Mouse (Mus musculus): Measurements from ENCODE around the gene Kdm4a. TPM values are rescaled to one million over a fixed set of nuclear protein-coding genes. Genes with fewer than 3 reads are reported as not detected.

Gene Kdm4a
- total and polyA plus RNA-seq, 3 experiments, result 18.7 to 26.3 (median 23.5) TPM

DNA sequence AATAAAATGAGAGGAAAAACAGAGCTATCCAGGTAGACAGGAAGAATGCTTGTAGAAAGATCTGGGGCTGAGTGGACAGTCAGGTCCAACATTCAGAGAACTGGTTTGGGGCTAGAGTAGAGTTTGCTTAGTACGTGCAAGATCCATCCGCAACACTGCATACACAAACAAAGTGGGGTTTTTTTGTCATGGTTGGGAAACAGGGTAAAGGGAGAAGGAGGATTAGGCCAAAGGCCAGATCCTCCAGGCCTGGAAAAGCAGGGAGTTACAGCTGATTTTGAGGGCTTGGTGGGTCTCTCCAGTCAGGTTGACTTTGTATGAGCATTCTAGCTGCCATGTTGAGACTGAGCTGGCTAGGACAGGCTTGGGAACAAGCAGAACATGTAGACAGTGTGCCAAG, 26.1 kb upstream of the Kdm4a start:
- intact Hi-C loops (cut with DNase I), result no loop called here
- no peak overlapping the region for H3K4me3 ChIP-seq
- no peaks in the 10 kb centered on the region for H3K79me2 ChIP-seq (replicated peaks; ENCODE audit: control insufficient read depth, insufficient read depth, low read length)
- no peak overlapping the region for H3K27ac ChIP-seq
- no peak overlapping the region for H3K9ac ChIP-seq (ENCODE audit: low read depth, low read length)
- DNase-seq, result no peak
- no peaks in the 10 kb centered on the region for H3K4me1 ChIP-seq (ENCODE audit: control insufficient read depth, insufficient read depth, low read length)
- TF ChIP-seq EP300 (IDR thresholded peaks at IDR 0.05; ENCODE audit: insufficient read depth, low read depth, low read length) (no peak), POLR2A (IDR thresholded peaks at IDR 0.05; ENCODE audit: insufficient read depth, low read depth, low read length) (no peak), CTCF (IDR thresholded peaks at IDR 0.05) (no peak)
- WGBS, result 95% methylated on average over 2 of the region's 2 CpGs
- H3K27me3 ChIP-seq (ENCODE audit: control insufficient read depth, insufficient read depth, low read length), result no peaks in the 10 kb centered on the region
- H3K36me3 ChIP-seq (ENCODE audit: control insufficient read depth, insufficient read depth, low read length), result no peaks in the 10 kb centered on the region

GRCm38 (mm10) chr4:118199093-118199492, 19.2 kb upstream of the Kdm4a start:
- H3K36me3 ChIP-seq (ENCODE audit: control insufficient read depth, insufficient read depth, low read length), result no peaks in the 10 kb centered on the region
- no peak overlapping the region for H3K27ac ChIP-seq
- WGBS, result 84% methylated on average over 2 of the region's 2 CpGs
- no peaks in the 10 kb centered on the region for H3K79me2 ChIP-seq (replicated peaks; ENCODE audit: control insufficient read depth, insufficient read depth, low read length)
- no peaks in the 10 kb centered on the region for H3K4me1 ChIP-seq (ENCODE audit: control insufficient read depth, insufficient read depth, low read length)
- no peak for TF ChIP-seq POLR2A (IDR thresholded peaks at IDR 0.05; ENCODE audit: insufficient read depth, low read depth, low read length)
- TF ChIP-seq EP300 (IDR thresholded peaks at IDR 0.05; ENCODE audit: insufficient read depth, low read depth, low read length), result no peak
- TF ChIP-seq CTCF (IDR thresholded peaks at IDR 0.05), result no peak
- no peak overlapping the region for H3K4me3 ChIP-seq
- DNase-seq, result no peak
- intact Hi-C loops (cut with DNase I), result no loop called here
- no peak overlapping the region for H3K9ac ChIP-seq (ENCODE audit: low read depth, low read length)
- no peaks in the 10 kb centered on the region for H3K27me3 ChIP-seq (ENCODE audit: control insufficient read depth, insufficient read depth, low read length)

GRCm38 (mm10) chr4:118198606-118199005, 18.8 kb upstream of the Kdm4a start:
- 77% methylated on average over 3 of the region's 3 CpGs for WGBS
- no peak for DNase-seq
- no peak overlapping the region for H3K27ac ChIP-seq
- no peaks in the 10 kb centered on the region for H3K4me1 ChIP-seq (ENCODE audit: control insufficient read depth, insufficient read depth, low read length)
- no peaks in the 10 kb centered on the region for H3K79me2 ChIP-seq (replicated peaks; ENCODE audit: control insufficient read depth, insufficient read depth, low read length)
- intact Hi-C loops (cut with DNase I), result no loop called here
- no peak overlapping the region for H3K9ac ChIP-seq (ENCODE audit: low read depth, low read length)
- H3K4me3 ChIP-seq, result no peak overlapping the region
- H3K27me3 ChIP-seq (ENCODE audit: control insufficient read depth, insufficient read depth, low read length), result no peaks in the 10 kb centered on the region
- H3K36me3 ChIP-seq (ENCODE audit: control insufficient read depth, insufficient read depth, low read length), result no peaks in the 10 kb centered on the region
- TF ChIP-seq POLR2A (IDR thresholded peaks at IDR 0.05; ENCODE audit: insufficient read depth, low read depth, low read length) (no peak), EP300 (IDR thresholded peaks at IDR 0.05; ENCODE audit: insufficient read depth, low read depth, low read length) (no peak), CTCF (IDR thresholded peaks at IDR 0.05) (no peak)

DNA sequence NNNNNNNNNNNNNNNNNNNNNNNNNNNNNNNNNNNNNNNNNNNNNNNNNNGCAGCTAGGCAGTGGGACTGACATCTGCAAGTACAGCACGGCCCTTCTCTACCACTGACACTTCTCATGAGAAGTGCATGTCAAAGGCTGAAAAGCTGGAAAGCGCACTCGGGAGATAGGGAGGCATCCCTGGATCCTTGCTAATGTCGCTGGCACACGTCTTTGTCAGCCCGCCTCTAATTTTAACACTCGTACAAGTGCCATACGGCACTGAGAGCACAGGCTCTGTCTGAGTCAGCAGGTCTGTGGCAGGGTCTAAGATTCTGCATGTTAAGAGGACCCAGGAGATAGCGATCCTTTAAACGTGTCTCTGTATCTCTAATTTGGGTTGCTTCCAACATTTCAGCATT, 16.3 kb upstream of the Kdm4a start:
- intact Hi-C loops (cut with DNase I), result no loop called here
- no peak overlapping the region for H3K4me3 ChIP-seq
- no peaks in the 10 kb centered on the region for H3K27me3 ChIP-seq (ENCODE audit: control insufficient read depth, insufficient read depth, low read length)
- H3K4me1 ChIP-seq (ENCODE audit: control insufficient read depth, insufficient read depth, low read length), result no peaks in the 10 kb centered on the region
- no peaks in the 10 kb centered on the region for H3K79me2 ChIP-seq (replicated peaks; ENCODE audit: control insufficient read depth, insufficient read depth, low read length)
- TF ChIP-seq EP300 (IDR thresholded peaks at IDR 0.05; ENCODE audit: insufficient read depth, low read depth, low read length) (no peak), POLR2A (IDR thresholded peaks at IDR 0.05; ENCODE audit: insufficient read depth, low read depth, low read length) (no peak)
- H3K27ac ChIP-seq, result no peak overlapping the region
- no peak overlapping the region for H3K9ac ChIP-seq (ENCODE audit: low read depth, low read length)
- H3K36me3 ChIP-seq (ENCODE audit: control insufficient read depth, insufficient read depth, low read length), result no peaks in the 10 kb centered on the region
- WGBS, result 51% methylated on average over 10 of the region's 10 CpGs
- DNase-seq, result peak in 1 of 2 experiments; percentile 20

DNA sequence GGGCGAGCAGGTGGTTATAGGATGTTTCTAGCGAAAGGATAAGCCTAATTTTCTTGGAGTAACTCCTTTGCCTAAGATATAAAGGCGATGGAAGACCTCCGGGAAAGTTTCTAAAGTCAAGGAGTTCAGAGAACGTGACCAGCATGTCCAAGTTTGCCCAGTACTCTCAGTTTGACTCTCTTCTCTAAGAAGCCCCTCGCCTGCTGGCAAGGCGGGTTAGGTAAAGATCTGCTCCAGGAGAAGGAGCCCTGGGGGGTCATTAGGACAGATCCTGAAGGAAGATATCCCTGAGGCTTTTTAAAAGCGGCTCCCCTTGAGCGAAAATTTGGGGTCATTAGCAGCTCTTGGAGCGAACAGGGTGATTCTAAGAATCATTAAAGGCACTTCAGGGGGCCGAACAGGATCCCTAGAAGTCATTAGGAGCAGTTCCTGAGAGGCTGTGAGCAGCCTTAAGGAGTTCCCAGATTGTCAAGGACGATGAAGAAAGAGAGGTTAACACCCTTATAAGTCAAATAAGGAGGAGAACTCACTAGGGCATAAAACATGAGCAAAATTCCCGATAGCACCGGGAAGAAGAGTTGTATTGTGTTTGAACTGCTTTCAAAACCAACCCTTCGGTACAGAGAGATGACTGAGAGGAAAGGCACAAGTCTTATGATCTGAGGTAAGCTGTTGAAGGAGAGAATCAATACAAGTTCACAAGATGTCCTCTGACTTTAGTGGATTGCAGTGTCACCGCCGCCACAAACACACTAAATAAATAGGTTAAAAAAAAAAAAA, 648 bp upstream of the Kdm4a start:
- TF ChIP-seq CTCF (IDR thresholded peaks at IDR 0.05) (no peak), POLR2A (IDR thresholded peaks at IDR 0.05; ENCODE audit: insufficient read depth, low read depth, low read length) (no peak), EP300 (IDR thresholded peaks at IDR 0.05; ENCODE audit: insufficient read depth, low read depth, low read length) (no peak)
- Histone ChIP-seq H3K79me2 (replicated peaks; ENCODE audit: control insufficient read depth, insufficient read depth, low read length) (no peaks in the 10 kb centered on the region), H3K4me3 (peak overlapping the region; percentile 95), H3K36me3 (ENCODE audit: control insufficient read depth, insufficient read depth, low read length) (no peaks in the 10 kb centered on the region), H3K27ac (peak overlapping the region; percentile 96), H3K9ac (ENCODE audit: low read depth, low read length) (peak overlapping the region; percentile 57), H3K4me1 (ENCODE audit: control insufficient read depth, insufficient read depth, low read length) (no peaks in the 10 kb centered on the region), H3K27me3 (ENCODE audit: control insufficient read depth, insufficient read depth, low read length) (no peaks in the 10 kb centered on the region)
- WGBS, result 12% methylated on average over 17 of the region's 17 CpGs
- intact Hi-C loops (cut with DNase I), result no loop called here
- no peak for DNase-seq

GRCm38 (mm10) chr4:118178952-118179466, 834 bp downstream of the Kdm4a start:
- WGBS, result under 1% methylated on average over 12 of the region's 12 CpGs
- H3K27ac ChIP-seq, result peak overlapping the region; percentile 96
- H3K36me3 ChIP-seq (ENCODE audit: control insufficient read depth, insufficient read depth, low read length), result no peaks in the 10 kb centered on the region
- intact Hi-C loops (cut with DNase I), result no loop called here
- no peaks in the 10 kb centered on the region for H3K79me2 ChIP-seq (replicated peaks; ENCODE audit: control insufficient read depth, insufficient read depth, low read length)
- TF ChIP-seq POLR2A (IDR thresholded peaks at IDR 0.05; ENCODE audit: insufficient read depth, low read depth, low read length), result 0 out of 2 replicates have a peak, but pooled peaks have one; percentile 1
- TF ChIP-seq CTCF (IDR thresholded peaks at IDR 0.05), result no peak
- no peaks in the 10 kb centered on the region for H3K4me1 ChIP-seq (ENCODE audit: control insufficient read depth, insufficient read depth, low read length)
- peak overlapping the region; percentile 83 for H3K9ac ChIP-seq (ENCODE audit: low read depth, low read length)
- DNase-seq, result no peak
- H3K4me3 ChIP-seq, result peak overlapping the region; percentile 95
- H3K27me3 ChIP-seq (ENCODE audit: control insufficient read depth, insufficient read depth, low read length), result no peaks in the 10 kb centered on the region

Data from heart, adult 2 months (tissue).